Mouse (Mus musculus) E14TG2a.4 (cell line): ENCODE results near the gene Zfp398.

Source experiments
- CTCF ChIP-seq: conservative IDR thresholded peaks from 2 replicates; pipeline ENCODE4 v1.5.1; 2014; ENCODE audit warnings: low read length
- POU5F1 ChIP-seq: IDR thresholded peaks from 2 replicates; pipeline ENCODE4 v1.6.1; 2014; ENCODE audit warnings: low read length, borderline replicate concordance

DNA sequence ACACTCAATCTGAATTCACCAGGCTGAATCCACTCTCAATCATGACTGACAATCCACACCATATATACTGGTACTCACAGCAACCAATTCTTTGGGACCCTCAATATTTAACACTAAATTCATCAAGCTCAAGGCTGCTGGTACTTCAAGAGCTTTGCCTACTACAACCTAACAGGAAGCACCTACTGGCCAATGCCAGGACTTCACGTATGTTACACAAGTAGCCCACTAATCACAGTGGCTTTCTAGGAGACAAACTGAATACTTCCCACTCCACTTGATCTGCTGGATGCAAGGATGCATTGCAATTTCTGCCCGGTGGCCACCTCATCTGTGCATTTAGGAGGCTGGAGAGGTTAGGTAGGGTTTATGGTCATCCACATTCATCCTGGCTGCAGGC, 25.3 kb upstream of the Zfp398 start:
- no peak for TF ChIP-seq CTCF
- no peak for TF ChIP-seq POU5F1
